Mouse (Mus musculus): ENCODE results near the gene Atp1a3. TPM values are rescaled to one million over a fixed set of nuclear protein-coding genes. Genes with fewer than 3 reads are reported as not detected.
A peak's percentile ranks its signal among the peaks of the same experiment; 100 is the strongest.

The Atp1a3 gene
- polyA plus RNA-seq, 1 experiment from 2014 or later, result 45.9 TPM

GRCm38 (mm10) chr7:24993081-24993480 is 12.7 kb downstream of the Atp1a3 start:
- WGBS, result 79% methylated on average over 6 of the region's 6 CpGs
- Histone ChIP-seq H3K27ac (no peak overlapping the region), H3K4me1 (replicated peaks) (no peaks in the 10 kb centered on the region), H3K36me3 (peaks cover 15% of the 10 kb centered on the region; the same call in 1 of the 2 replicates), H3K9me3 (no peaks in the 10 kb centered on the region), H3K4me3 (no peak overlapping the region), H3K27me3 (ENCODE audit: insufficient read depth, poor library complexity, severe bottlenecking) (no peaks in the 10 kb centered on the region)
- no peak for DNase-seq (ENCODE audit: low spot score)

GRCm38 (mm10) chr7:24990478-24990877 is 15.3 kb downstream of the Atp1a3 start:
- Histone ChIP-seq H3K27me3 (ENCODE audit: insufficient read depth, poor library complexity, severe bottlenecking) (no peaks in the 10 kb centered on the region), H3K4me3 (no peak overlapping the region), H3K4me1 (replicated peaks) (no peaks in the 10 kb centered on the region), H3K27ac (no peak overlapping the region), H3K36me3 (peaks cover 36% of the 10 kb centered on the region; the same call in 1 of the 2 replicates), H3K9me3 (no peaks in the 10 kb centered on the region)
- no peak for DNase-seq (ENCODE audit: low spot score)
- 83% methylated on average over 8 of the region's 8 CpGs for WGBS

- Histone ChIP-seq H3K36me3 (peaks cover 32% of the 10 kb centered on the region; the same call in 1 of the 2 replicates), H3K9me3 (no peaks in the 10 kb centered on the region; the same call in 1 of the 2 replicates)
- DNase-seq (ENCODE audit: low spot score), result no peak
These were observed 17.8 kb downstream of the Atp1a3 start for GRCm38 (mm10) chr7:24987941-24988340.

GRCm38 (mm10) chr7:24985799-24986198 is 20.0 kb downstream of the Atp1a3 start:
- H3K9me3 ChIP-seq, result no peaks in the 10 kb centered on the region; the same call in 1 of the 2 replicates
- H3K4me3 ChIP-seq, result no peak overlapping the region
- peaks cover 39% of the 10 kb centered on the region; the same call in 1 of the 2 replicates for H3K36me3 ChIP-seq
- H3K27ac ChIP-seq, result no peak overlapping the region
- H3K27me3 ChIP-seq (ENCODE audit: insufficient read depth, poor library complexity, severe bottlenecking), result no peaks in the 10 kb centered on the region
- no peaks in the 10 kb centered on the region for H3K4me1 ChIP-seq (replicated peaks)
- WGBS, result 71% methylated on average over 5 of the region's 5 CpGs
- no peak for DNase-seq (ENCODE audit: low spot score)

More at GRCm38 (mm10) chr7:24987941-24988340, 17.8 kb downstream of the Atp1a3 start:
- 88% methylated on average over 14 of the region's 14 CpGs for WGBS
- H3K4me1 ChIP-seq (replicated peaks), result no peaks in the 10 kb centered on the region
- H3K4me3 ChIP-seq, result no peak overlapping the region
- H3K27ac ChIP-seq, result no peak overlapping the region
- no peaks in the 10 kb centered on the region for H3K27me3 ChIP-seq (ENCODE audit: insufficient read depth, poor library complexity, severe bottlenecking)

- Histone ChIP-seq H3K27me3 (ENCODE audit: insufficient read depth, poor library complexity, severe bottlenecking) (no peaks in the 10 kb centered on the region), H3K27ac (no peak overlapping the region), H3K9me3 (no peaks in the 10 kb centered on the region; the same call in 1 of the 2 replicates), H3K36me3 (peaks cover 38% of the 10 kb centered on the region; the same call in 1 of the 2 replicates), H3K4me3 (no peak overlapping the region), H3K4me1 (replicated peaks) (no peaks in the 10 kb centered on the region)
- no peak for DNase-seq (ENCODE audit: low spot score)
- WGBS, result 88% methylated on average over 2 of the region's 2 CpGs
These were observed 21.5 kb downstream of the Atp1a3 start for GRCm38 (mm10) chr7:24984307-24984706.

GRCm38 (mm10) chr7:24983396-24983795 is 22.4 kb downstream of the Atp1a3 start:
- no peak for DNase-seq (ENCODE audit: low spot score)
- H3K27me3 ChIP-seq (ENCODE audit: insufficient read depth, poor library complexity, severe bottlenecking), result 0 out of 2 replicates have a peak, but pooled peaks cover 3% of the 10 kb centered on the region
- peaks cover 44% of the 10 kb centered on the region for H3K36me3 ChIP-seq
- H3K4me1 ChIP-seq (replicated peaks), result no peaks in the 10 kb centered on the region
- no peak overlapping the region for H3K4me3 ChIP-seq
- no peak overlapping the region for H3K27ac ChIP-seq
- WGBS, result 88% methylated on average over 5 of the region's 5 CpGs
- H3K9me3 ChIP-seq, result no peaks in the 10 kb centered on the region; the same call in none of the 2 replicates

- H3K4me1 ChIP-seq (replicated peaks), result no peaks in the 10 kb centered on the region
- DNase-seq (ENCODE audit: low spot score), result no peak
- WGBS, result 82% methylated on average over 7 of the region's 7 CpGs
- no peak overlapping the region for H3K27ac ChIP-seq
- no peak overlapping the region for H3K4me3 ChIP-seq
- no peaks in the 10 kb centered on the region; the same call in none of the 2 replicates for H3K9me3 ChIP-seq
- H3K36me3 ChIP-seq, result peaks cover 27% of the 10 kb centered on the region
- H3K27me3 ChIP-seq (ENCODE audit: insufficient read depth, poor library complexity, severe bottlenecking), result 0 out of 2 replicates have a peak, but pooled peaks cover 3% of the 10 kb centered on the region
These were observed 25.3 kb downstream of the Atp1a3 start for GRCm38 (mm10) chr7:24980439-24980838.

GRCm38 (mm10) chr7:24978781-24979180 is 27.0 kb downstream of the Atp1a3 start:
- Histone ChIP-seq H3K27ac (no peak overlapping the region), H3K9me3 (no peaks in the 10 kb centered on the region; the same call in 1 of the 2 replicates), H3K4me3 (no peak overlapping the region), H3K36me3 (peaks cover 27% of the 10 kb centered on the region), H3K27me3 (ENCODE audit: insufficient read depth, poor library complexity, severe bottlenecking) (0 out of 2 replicates have a peak, but pooled peaks cover 3% of the 10 kb centered on the region), H3K4me1 (replicated peaks) (no peaks in the 10 kb centered on the region)
- 86% methylated on average over 7 of the region's 7 CpGs for WGBS
- no peak for DNase-seq (ENCODE audit: low spot score)

GRCm38 (mm10) chr7:24974893-24975595 is 30.7 kb downstream of the Atp1a3 start:
- Histone ChIP-seq H3K36me3 (peaks cover 14% of the 10 kb centered on the region; the same call in 1 of the 2 replicates), H3K27me3 (ENCODE audit: insufficient read depth, poor library complexity, severe bottlenecking) (0 out of 2 replicates have a peak, but pooled peaks cover 3% of the 10 kb centered on the region), H3K27ac (no peak overlapping the region), H3K9me3 (no peaks in the 10 kb centered on the region; the same call in 1 of the 2 replicates), H3K4me1 (replicated peaks) (peaks cover 16% of the 10 kb centered on the region), H3K4me3 (no peak overlapping the region)
- peak; percentile 31 for DNase-seq (ENCODE audit: low spot score)
- 33% methylated on average over 9 of the region's 9 CpGs for WGBS

GRCm38 (mm10) chr7:24973902-24974301 is 31.9 kb downstream of the Atp1a3 start:
- Histone ChIP-seq H3K27me3 (ENCODE audit: insufficient read depth, poor library complexity, severe bottlenecking) (0 out of 2 replicates have a peak, but pooled peaks cover 3% of the 10 kb centered on the region), H3K9me3 (no peaks in the 10 kb centered on the region; the same call in 1 of the 2 replicates), H3K4me1 (replicated peaks) (peaks cover 20% of the 10 kb centered on the region), H3K4me3 (no peak overlapping the region), H3K27ac (no peak overlapping the region), H3K36me3 (peaks cover 10% of the 10 kb centered on the region)
- 75% methylated on average over 5 of the region's 5 CpGs for WGBS
- DNase-seq (ENCODE audit: low spot score), result no peak

- H3K9me3 ChIP-seq, result no peaks in the 10 kb centered on the region
- no peak overlapping the region for H3K27ac ChIP-seq
- peaks cover 20% of the 10 kb centered on the region for H3K4me1 ChIP-seq (replicated peaks)
- H3K36me3 ChIP-seq, result peaks cover 3% of the 10 kb centered on the region
- no peak overlapping the region for H3K4me3 ChIP-seq
- DNase-seq (ENCODE audit: low spot score), result no peak
- no peaks in the 10 kb centered on the region for H3K27me3 ChIP-seq (ENCODE audit: insufficient read depth, poor library complexity, severe bottlenecking)
- 87% methylated on average over 4 of the region's 4 CpGs for WGBS
These were observed 32.5 kb downstream of the Atp1a3 start for GRCm38 (mm10) chr7:24973208-24973607.

GRCm38 (mm10) chr7:24971972-24972893 is 33.5 kb downstream of the Atp1a3 start, which contains the start of gene Rabac1:
Gene Rabac1 (minus strand): TSS chr7:24972754.
- peak; percentile 87 for DNase-seq (ENCODE audit: low spot score)
- H3K27ac ChIP-seq, result peak within 1 kb of the TSS; percentile 83
- H3K4me1 ChIP-seq (replicated peaks), result peaks cover 20% of the 10 kb centered on the region
- peak within 1 kb of the TSS; percentile 78 for H3K4me3 ChIP-seq
- no peaks in the 10 kb centered on the region for H3K9me3 ChIP-seq
- H3K36me3 ChIP-seq, result no peaks in the 10 kb centered on the region; the same call in 1 of the 2 replicates
- no peaks in the 10 kb centered on the region for H3K27me3 ChIP-seq (ENCODE audit: insufficient read depth, poor library complexity, severe bottlenecking)
- under 1% methylated on average over 45 of the region's 45 CpGs for WGBS

Measured in hindbrain, embryonic 10.5 days (tissue).